Mouse (Mus musculus) heart, adult 2 months (tissue): ENCODE measurements around the gene Atp6v0d1. TPM values are rescaled to one million over a fixed set of nuclear protein-coding genes. Genes with fewer than 3 reads are reported as not detected.
"Not testable (repeated sequence)": the region's sequence is repeated elsewhere in the genome, so short reads cannot be mapped to it uniquely, and the experiment has no call there.

Experiments
- DNase-seq, 2 experiments: peaks; one replicate each; pipeline ENCODE4 v3.0.0; 2021
- H3K27ac ChIP-seq: fragments of 200-600 bp; 2 replicates; pipeline ENCODE4 v1.8.1; 2022
- H3K27me3 ChIP-seq: fragments of 200-500 bp; 2 replicates; pipeline ENCODE4 v1.6.1; 2012; ENCODE audit warnings: mild to moderate bottlenecking, low read length, inconsistent platforms, mixed read lengths; ENCODE audit not compliant: control insufficient read depth, insufficient read depth
- H3K36me3 ChIP-seq: fragments of 200-500 bp; 2 replicates; pipeline ENCODE4 v1.6.1; 2012; ENCODE audit warnings: low read length, inconsistent platforms; ENCODE audit not compliant: control insufficient read depth, insufficient read depth
- H3K4me1 ChIP-seq: fragments of 200-500 bp; 2 replicates; pipeline ENCODE4 v1.6.1; 2011; ENCODE audit warnings: low read length; ENCODE audit not compliant: control insufficient read depth, insufficient read depth
- H3K4me3 ChIP-seq: fragments of 200-600 bp; 2 replicates; pipeline ENCODE4 v1.8.1; 2022
- H3K79me2 ChIP-seq: fragments of 200-500 bp; replicated peaks from 2 replicates; pipeline ENCODE4 v1.6.1; 2012; ENCODE audit warnings: mild to moderate bottlenecking, inconsistent platforms, low read length, moderate library complexity, mixed read lengths; ENCODE audit not compliant: control insufficient read depth, insufficient read depth
- H3K9ac ChIP-seq: fragments of 200-500 bp; 2 replicates; pipeline ENCODE4 v1.6.1; 2012; ENCODE audit warnings: low read depth, mild to moderate bottlenecking, control low read depth, inconsistent platforms, low read length, mixed read lengths
- CTCF ChIP-seq: fragments of 200-600 bp; IDR thresholded peaks from 2 replicates; pipeline ENCODE4 v1.8.1; 2022; ENCODE audit warnings: antibody characterized with exemption, mild to moderate bottlenecking, moderate library complexity
- EP300 ChIP-seq: fragments of 200-500 bp; IDR thresholded peaks from 2 replicates; pipeline ENCODE4 v1.6.1; 2011; ENCODE audit warnings: low read depth, low read length, control low read depth; ENCODE audit not compliant: insufficient read depth
- POLR2A ChIP-seq: fragments of 200-500 bp; IDR thresholded peaks from 2 replicates; pipeline ENCODE4 v1.6.1; 2011; ENCODE audit warnings: mild to moderate bottlenecking, low read depth, low read length, control low read depth; ENCODE audit not compliant: insufficient read depth
- WGBS: fragments of 180-500 bp; shearing (Covaris S2); methylation state at CpG from one replicate; pipeline ENCODE4 v1.1.7; 2018; 5-methylcytosine and 5-hydroxymethylcytosine counted together
- intact Hi-C: fragments of 180-260 bp; cut with DNase I; formaldehyde crosslinking; loops from one replicate; pipeline ENCODE4 v1.15.1; 2025
- polyA plus RNA-seq: library from polyadenylated mRNA; depleted of rRNA; stranded (reverse); fragments of >200 nt; gene quantifications from 2 replicates; pipeline ENCODE4 v1.2.3, GENCODE M21; 2012
- total RNA-seq, 2 experiments: library from RNA; stranded (reverse); gene quantifications; 2 replicates each; pipeline ENCODE4 v1.2.3; 2021

Atp6v0d1 gene
- total and polyA plus RNA-seq, 3 experiments: 46.4 to 61.7 (median 48.9) TPM

- peak; percentile 88 for DNase-seq
- Histone ChIP-seq H3K79me2 (peaks cover 3% of the 10 kb centered on the region), H3K27me3 (no peaks in the 10 kb centered on the region), H3K4me1 (peaks cover 18% of the 10 kb centered on the region), H3K4me3 (peak within 1 kb of the TSS; percentile 80), H3K27ac (peak within 1 kb of the TSS; percentile 98), H3K9ac (peak within 1 kb of the TSS; percentile 99), H3K36me3 (no peaks in the 10 kb centered on the region)
- intact Hi-C loops: no loop called here
- WGBS: 1% methylated on average over 35 of the region's 42 CpGs
- TF ChIP-seq EP300 (no peak), CTCF (peak; percentile 73), POLR2A (peak; percentile 66)
Measured at GRCm38 (mm10) chr8:105604804-105605381, 39.0 kb upstream of the Atp6v0d1 start, which contains the start of gene Ripor1. TSS of gene Ripor1 (plus strand) at chr8:105605255.

GRCm38 (mm10) chr8:105602540-105602939 lies 36.7 kb upstream of the Atp6v0d1 start:
- H3K79me2 ChIP-seq, intact Hi-C loops, H3K27me3 ChIP-seq, H3K27ac ChIP-seq, H3K4me3 ChIP-seq, H3K36me3 ChIP-seq, H3K9ac ChIP-seq, H3K4me1 ChIP-seq, DNase-seq: not testable (repeated sequence)
- WGBS: 80% methylated on average over 3 of the region's 3 CpGs

GRCm38 (mm10) chr8:105601301-105601700 lies 35.5 kb upstream of the Atp6v0d1 start:
- WGBS: 76% methylated on average over 5 of the region's 5 CpGs
- H3K36me3 ChIP-seq: no peaks in the 10 kb centered on the region
- intact Hi-C loops: no loop called here
- H3K27me3 ChIP-seq: no peaks in the 10 kb centered on the region
- no peak for DNase-seq
- no peak overlapping the region for H3K4me3 ChIP-seq
- H3K4me1 ChIP-seq: peaks cover 3% of the 10 kb centered on the region; the same call in 1 of the 2 replicates
- no peak overlapping the region for H3K9ac ChIP-seq
- H3K27ac ChIP-seq: no peak overlapping the region
- no peaks in the 10 kb centered on the region for H3K79me2 ChIP-seq
- TF ChIP-seq CTCF (no peak), POLR2A (no peak), EP300 (no peak)

GRCm38 (mm10) chr8:105598777-105599176 lies 32.9 kb upstream of the Atp6v0d1 start:
- Histone ChIP-seq H3K4me3 (no peak overlapping the region), H3K27me3 (no peaks in the 10 kb centered on the region), H3K79me2 (no peaks in the 10 kb centered on the region), H3K9ac (no peak overlapping the region), H3K4me1 (peaks cover 4% of the 10 kb centered on the region), H3K36me3 (no peaks in the 10 kb centered on the region; the same call in 1 of the 2 replicates), H3K27ac (no peak overlapping the region)
- intact Hi-C loops: no loop called here
- TF ChIP-seq CTCF: no peak
- TF ChIP-seq EP300: no peak
- TF ChIP-seq POLR2A: no peak
- no peak for DNase-seq
- 64% methylated on average over 6 of the region's 6 CpGs for WGBS

- H3K4me3 ChIP-seq: peak overlapping the region; percentile 33; the same call in 1 of the 2 replicates
- WGBS: 7% methylated on average over 14 of the region's 14 CpGs
- TF ChIP-seq EP300 (peak; percentile 94), POLR2A (peak; percentile 59), CTCF (peak; percentile 65)
- peak overlapping the region; percentile 88 for H3K27ac ChIP-seq
- no peaks in the 10 kb centered on the region for H3K79me2 ChIP-seq
- H3K9ac ChIP-seq: peak overlapping the region; percentile 55
- no peaks in the 10 kb centered on the region for H3K27me3 ChIP-seq
- H3K36me3 ChIP-seq: no peaks in the 10 kb centered on the region; the same call in 1 of the 2 replicates
- intact Hi-C loops: loop anchor here (1.0 to 2.0 kb wide), 2 partner anchors 30 to 40 kb away; partner anchors contain the start of genes Agrp, Atp6v0d1 and Ctcf
- peaks cover 4% of the 10 kb centered on the region for H3K4me1 ChIP-seq
- DNase-seq: peak; percentile 88 to 89
Measured at GRCm38 (mm10) chr8:105596362-105597034, 30.7 kb upstream of the Atp6v0d1 start.
